Mouse (Mus musculus): ENCODE measurements around the gene 4930470P17Rik. TPM values are rescaled to one million over a fixed set of nuclear protein-coding genes. Genes with fewer than 3 reads are reported as not detected.

Gene 4930470P17Rik
- polyA plus RNA-seq, 1 experiment from 2014 or later = not detected

GRCm38 (mm10) chr2:170577502-170577901, 24.3 kb downstream of the 4930470P17Rik start:
- no peak for ATAC-seq (replicated peaks)
- no peaks in the 10 kb centered on the region for H3K27me3 ChIP-seq
- no peak overlapping the region for H3K9ac ChIP-seq (replicated peaks)
- H3K4me2 ChIP-seq (replicated peaks) = no peak overlapping the region
- no peaks in the 10 kb centered on the region for H3K36me3 ChIP-seq
- no peaks in the 10 kb centered on the region for H3K4me1 ChIP-seq
- H3K4me3 ChIP-seq = no peak overlapping the region
- WGBS = 87% methylated on average over 3 of the region's 3 CpGs
- no peak overlapping the region for H3K27ac ChIP-seq (replicated peaks)
- H3K9me3 ChIP-seq = no peaks in the 10 kb centered on the region

DNA sequence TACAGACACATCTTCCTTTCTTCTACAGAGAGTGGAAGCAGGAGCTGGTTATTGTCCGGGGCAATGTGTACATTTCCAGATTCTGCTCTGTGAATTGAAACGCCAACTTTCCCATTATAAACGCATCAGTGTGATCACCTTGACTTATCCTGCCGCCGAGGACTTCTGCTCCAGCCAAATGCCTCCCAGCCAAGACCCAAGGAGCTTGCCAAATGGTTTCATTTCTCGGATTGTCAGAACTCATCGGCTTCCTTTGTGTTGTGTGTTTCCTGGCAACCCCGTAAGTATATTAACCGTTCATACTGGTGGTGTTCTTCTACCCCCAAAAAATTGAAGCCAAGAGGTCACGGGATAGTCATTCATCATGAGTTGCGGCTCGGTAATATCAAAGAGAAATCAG, 25.7 kb downstream of the 4930470P17Rik start:
- ATAC-seq (replicated peaks) = no peak
- Histone ChIP-seq H3K9me3 (no peaks in the 10 kb centered on the region), H3K9ac (replicated peaks) (no peak overlapping the region), H3K4me2 (replicated peaks) (no peak overlapping the region), H3K27me3 (no peaks in the 10 kb centered on the region), H3K27ac (replicated peaks) (no peak overlapping the region), H3K4me1 (no peaks in the 10 kb centered on the region), H3K36me3 (no peaks in the 10 kb centered on the region), H3K4me3 (no peak overlapping the region)
- 71% methylated on average over 12 of the region's 12 CpGs for WGBS

DNA sequence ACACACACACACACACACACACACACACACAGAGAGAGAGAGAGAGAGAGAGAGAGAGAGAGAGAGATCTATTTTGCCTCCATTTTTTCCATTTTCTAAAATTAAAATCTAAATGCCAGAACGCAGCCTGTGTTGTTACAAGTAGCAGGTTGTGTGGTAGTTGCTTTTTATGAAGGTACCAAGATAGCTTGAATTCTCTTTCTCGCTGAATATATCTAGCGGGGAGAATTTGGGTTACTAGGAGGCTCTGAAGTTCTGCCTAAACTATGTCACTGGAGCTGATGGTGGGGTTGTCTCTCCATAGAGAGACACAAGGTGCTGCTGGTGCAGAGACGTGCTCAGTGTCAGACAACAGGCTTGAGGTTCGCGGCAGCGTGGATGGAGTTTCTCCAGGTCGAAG, 36.8 kb downstream of the 4930470P17Rik start:
- H3K4me2 ChIP-seq (replicated peaks) = no peak overlapping the region
- H3K9me3 ChIP-seq = no peaks in the 10 kb centered on the region
- no peaks in the 10 kb centered on the region for H3K36me3 ChIP-seq
- H3K4me3 ChIP-seq = no peak overlapping the region
- 90% methylated on average over 8 of the region's 8 CpGs for WGBS
- H3K4me1 ChIP-seq = no peaks in the 10 kb centered on the region
- H3K9ac ChIP-seq (replicated peaks) = no peak overlapping the region
- H3K27ac ChIP-seq (replicated peaks) = no peak overlapping the region
- no peaks in the 10 kb centered on the region for H3K27me3 ChIP-seq
- no peak for ATAC-seq (replicated peaks)

DNA sequence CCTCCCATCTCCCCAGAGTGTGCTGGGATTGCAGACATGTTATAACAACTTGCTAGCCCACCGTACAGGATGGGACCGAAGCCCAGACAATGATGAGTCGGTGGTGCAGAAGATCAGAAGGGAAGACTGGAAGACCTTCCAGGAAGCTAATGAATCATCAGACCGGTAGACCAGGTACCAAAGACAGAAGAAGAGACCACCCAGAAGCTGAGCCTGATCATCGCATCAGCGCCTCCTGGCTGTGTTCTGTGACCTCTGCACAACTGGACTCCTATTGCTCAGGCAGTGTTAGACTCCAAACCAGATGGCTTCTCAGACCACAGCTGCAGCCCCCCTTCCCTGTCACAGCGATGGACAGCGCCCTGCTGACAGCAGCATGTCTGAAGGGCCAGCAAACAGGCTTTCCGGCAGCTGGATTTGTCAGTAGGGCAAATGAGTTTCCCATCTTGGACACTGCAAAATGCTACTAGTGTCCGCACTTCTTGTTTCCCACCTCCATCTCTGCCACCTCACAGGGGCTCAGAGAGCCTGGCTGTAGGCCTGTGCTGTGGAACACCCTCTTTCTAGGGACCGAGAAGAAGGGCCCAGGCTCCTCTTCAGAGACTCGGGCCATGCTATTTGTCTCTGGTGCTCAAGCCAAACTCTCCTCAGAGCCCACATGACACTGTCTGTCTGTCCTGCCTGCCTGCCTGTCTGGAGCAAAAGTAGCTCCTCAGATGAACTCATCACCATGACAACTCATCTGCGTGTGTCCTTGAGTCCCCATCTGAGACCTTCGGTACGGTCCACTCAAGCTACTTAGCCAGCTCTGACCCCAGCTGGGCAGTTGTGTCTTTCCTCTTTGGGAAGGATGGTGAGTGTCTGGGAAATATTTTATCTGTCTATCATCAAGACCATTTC, 37.6 kb downstream of the 4930470P17Rik start:
- ATAC-seq (replicated peaks) = no peak
- Histone ChIP-seq H3K36me3 (no peaks in the 10 kb centered on the region), H3K9ac (replicated peaks) (no peak overlapping the region), H3K27ac (replicated peaks) (no peak overlapping the region), H3K4me1 (no peaks in the 10 kb centered on the region), H3K9me3 (no peaks in the 10 kb centered on the region), H3K4me3 (no peak overlapping the region), H3K27me3 (no peaks in the 10 kb centered on the region), H3K4me2 (replicated peaks) (no peak overlapping the region)
- WGBS = 80% methylated on average over 15 of the region's 15 CpGs

DNA sequence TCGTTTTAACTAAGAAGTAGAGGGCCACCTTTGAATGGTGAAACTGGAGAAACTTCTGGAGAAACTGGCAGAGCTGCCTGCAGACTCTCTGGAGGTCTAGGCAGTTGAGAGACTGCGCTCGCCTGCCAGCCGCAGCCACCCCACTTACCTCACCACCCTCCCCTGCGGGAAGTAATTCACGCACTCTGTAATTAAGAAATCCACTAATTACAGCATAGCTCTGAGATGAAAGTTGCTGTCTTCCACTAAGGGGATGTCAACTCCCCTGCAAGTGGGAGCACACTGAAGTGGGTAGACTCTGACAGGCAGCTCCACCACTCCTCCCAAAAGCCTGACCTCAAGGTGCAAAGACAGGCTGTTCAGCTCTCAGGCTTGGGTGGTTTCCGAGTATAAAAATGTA, 49.7 kb downstream of the 4930470P17Rik start:
- Histone ChIP-seq H3K36me3 (no peaks in the 10 kb centered on the region), H3K9ac (replicated peaks) (no peak overlapping the region), H3K27me3 (no peaks in the 10 kb centered on the region), H3K4me2 (replicated peaks) (no peak overlapping the region), H3K27ac (replicated peaks) (no peak overlapping the region), H3K4me3 (no peak overlapping the region), H3K9me3 (no peaks in the 10 kb centered on the region), H3K4me1 (peaks cover 44% of the 10 kb centered on the region)
- peak; percentile 65 for ATAC-seq (replicated peaks)
- WGBS = 26% methylated on average over 7 of the region's 7 CpGs

- peak; percentile 80 for ATAC-seq (replicated peaks)
- H3K27ac ChIP-seq (replicated peaks) = peak overlapping the region; percentile 79
- H3K4me3 ChIP-seq = no peak overlapping the region
- no peaks in the 10 kb centered on the region for H3K27me3 ChIP-seq
- H3K9ac ChIP-seq (replicated peaks) = no peak overlapping the region
- WGBS = 4% methylated on average over 5 of the region's 5 CpGs
- H3K36me3 ChIP-seq = no peaks in the 10 kb centered on the region
- H3K9me3 ChIP-seq = no peaks in the 10 kb centered on the region
- H3K4me2 ChIP-seq (replicated peaks) = no peak overlapping the region
- peaks cover 42% of the 10 kb centered on the region for H3K4me1 ChIP-seq
These were observed 51.6 kb downstream of the 4930470P17Rik start for GRCm38 (mm10) chr2:170550240-170550639.

GRCm38 (mm10) chr2:170549146-170549545, 52.7 kb downstream of the 4930470P17Rik start:
- H3K4me1 ChIP-seq = peaks cover 42% of the 10 kb centered on the region

DNA sequence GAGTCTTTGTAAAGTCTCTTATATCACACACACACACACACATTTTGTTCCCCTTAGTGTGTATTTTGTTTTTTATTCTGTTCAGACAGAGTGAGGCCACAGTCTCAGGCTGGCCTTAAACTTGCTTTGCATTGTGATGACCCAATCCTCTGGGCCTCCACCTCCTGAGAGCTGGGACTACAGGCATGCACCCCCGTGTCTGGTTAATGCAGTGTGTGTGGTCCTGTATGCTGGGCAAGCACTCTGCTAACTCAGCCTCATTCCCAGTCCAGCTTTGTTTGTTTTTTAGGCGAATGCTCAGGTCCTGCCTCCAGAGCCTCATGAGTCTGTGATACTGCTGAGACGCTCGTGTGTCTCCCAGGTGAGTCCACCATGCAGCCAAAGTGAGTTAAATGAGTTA, 53.8 kb downstream of the 4930470P17Rik start:
- peaks cover 42% of the 10 kb centered on the region for H3K4me1 ChIP-seq
- no peak overlapping the region for H3K9ac ChIP-seq (replicated peaks)
- H3K27ac ChIP-seq (replicated peaks) = no peak overlapping the region
- H3K4me2 ChIP-seq (replicated peaks) = no peak overlapping the region
- ATAC-seq (replicated peaks) = no peak
- H3K36me3 ChIP-seq = no peaks in the 10 kb centered on the region
- H3K27me3 ChIP-seq = no peaks in the 10 kb centered on the region
- H3K9me3 ChIP-seq = no peaks in the 10 kb centered on the region
- no peak overlapping the region for H3K4me3 ChIP-seq
- WGBS = 29% methylated on average over 4 of the region's 4 CpGs

More at GRCm38 (mm10) chr2:170549146-170549545, 52.7 kb downstream of the 4930470P17Rik start:
- Histone ChIP-seq H3K36me3 (no peaks in the 10 kb centered on the region), H3K4me3 (no peak overlapping the region), H3K9me3 (no peaks in the 10 kb centered on the region), H3K27me3 (no peaks in the 10 kb centered on the region), H3K4me2 (replicated peaks) (no peak overlapping the region), H3K27ac (replicated peaks) (peak overlapping the region; percentile 43; the same call in 1 of the 2 replicates), H3K9ac (replicated peaks) (no peak overlapping the region)
- WGBS = 46% methylated on average over 2 of the region's 2 CpGs
- ATAC-seq (replicated peaks) = no peak

DNA sequence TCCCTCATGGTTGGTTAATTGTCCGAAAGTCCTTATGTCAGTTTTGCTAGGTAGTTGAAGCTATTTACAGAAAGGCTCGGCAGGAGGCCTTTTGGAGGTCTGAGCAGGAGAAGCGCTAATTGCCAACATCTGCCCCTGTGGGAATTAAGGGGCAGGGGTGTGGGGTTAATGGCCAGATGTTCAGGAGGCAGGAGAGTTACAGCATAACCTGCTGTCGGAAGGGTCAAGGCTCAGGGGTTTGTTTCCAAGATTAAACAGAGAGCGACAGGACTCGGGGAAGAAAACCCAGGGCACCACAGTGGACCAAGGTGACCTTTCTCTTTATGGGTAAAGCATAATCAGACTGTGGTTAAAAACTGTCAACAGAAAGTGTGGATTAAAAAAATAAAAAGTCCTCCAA, 54.3 kb downstream of the 4930470P17Rik start:
- no peak for ATAC-seq (replicated peaks)
- H3K27ac ChIP-seq (replicated peaks) = no peak overlapping the region
- H3K4me3 ChIP-seq = no peak overlapping the region
- H3K27me3 ChIP-seq = no peaks in the 10 kb centered on the region
- H3K4me1 ChIP-seq = peaks cover 40% of the 10 kb centered on the region
- no peaks in the 10 kb centered on the region for H3K36me3 ChIP-seq
- 22% methylated on average over 6 of the region's 6 CpGs for WGBS
- H3K9ac ChIP-seq (replicated peaks) = no peak overlapping the region
- H3K4me2 ChIP-seq (replicated peaks) = no peak overlapping the region
- no peaks in the 10 kb centered on the region for H3K9me3 ChIP-seq

- Histone ChIP-seq H3K27ac (replicated peaks) (no peak overlapping the region), H3K4me2 (replicated peaks) (no peak overlapping the region), H3K36me3 (no peaks in the 10 kb centered on the region), H3K27me3 (no peaks in the 10 kb centered on the region), H3K9me3 (no peaks in the 10 kb centered on the region), H3K9ac (replicated peaks) (no peak overlapping the region), H3K4me1 (peaks cover 24% of the 10 kb centered on the region), H3K4me3 (no peak overlapping the region)
- no peak for ATAC-seq (replicated peaks)
- 63% methylated on average over 4 of the region's 4 CpGs for WGBS
These were observed 56.1 kb downstream of the 4930470P17Rik start for GRCm38 (mm10) chr2:170545745-170546144.

GRCm38 (mm10) chr2:170544950-170545349, 56.9 kb downstream of the 4930470P17Rik start:
- H3K4me1 ChIP-seq = peaks cover 18% of the 10 kb centered on the region
- H3K9me3 ChIP-seq = no peaks in the 10 kb centered on the region
- H3K36me3 ChIP-seq = no peaks in the 10 kb centered on the region
- no peak overlapping the region for H3K4me3 ChIP-seq
- H3K4me2 ChIP-seq (replicated peaks) = no peak overlapping the region
- no peaks in the 10 kb centered on the region for H3K27me3 ChIP-seq
- no peak for ATAC-seq (replicated peaks)
- 88% methylated on average over 7 of the region's 7 CpGs for WGBS
- no peak overlapping the region for H3K27ac ChIP-seq (replicated peaks)
- H3K9ac ChIP-seq (replicated peaks) = no peak overlapping the region

GRCm38 (mm10) chr2:170544159-170544558, 57.7 kb downstream of the 4930470P17Rik start:
- Histone ChIP-seq H3K36me3 (no peaks in the 10 kb centered on the region), H3K27me3 (no peaks in the 10 kb centered on the region), H3K9me3 (no peaks in the 10 kb centered on the region), H3K4me2 (replicated peaks) (no peak overlapping the region), H3K9ac (replicated peaks) (no peak overlapping the region), H3K27ac (replicated peaks) (no peak overlapping the region), H3K4me1 (peaks cover 15% of the 10 kb centered on the region), H3K4me3 (no peak overlapping the region)
- 32% methylated on average over 3 of the region's 3 CpGs for WGBS
- ATAC-seq (replicated peaks) = no peak

GRCm38 (mm10) chr2:170543625-170544024, 58.2 kb downstream of the 4930470P17Rik start:
- Histone ChIP-seq H3K36me3 (no peaks in the 10 kb centered on the region), H3K27me3 (no peaks in the 10 kb centered on the region), H3K4me2 (replicated peaks) (no peak overlapping the region), H3K4me3 (no peak overlapping the region), H3K4me1 (peaks cover 13% of the 10 kb centered on the region; the same call in 1 of the 2 replicates), H3K27ac (replicated peaks) (no peak overlapping the region), H3K9ac (replicated peaks) (no peak overlapping the region), H3K9me3 (no peaks in the 10 kb centered on the region)
- 83% methylated on average over 4 of the region's 5 CpGs for WGBS
- no peak for ATAC-seq (replicated peaks)

Measured in forebrain, embryonic 15.5 days (tissue).